Mouse (Mus musculus) urinary bladder, adult 18-20 months (tissue): ENCODE data around the gene Rps16.
A peak's percentile ranks its signal among the peaks of the same experiment; 100 is the strongest.

ENCODE experiments used
- DNase-seq, 2 experiments: peaks; one replicate each; pipeline ENCODE4 v3.0.0; 2022; ENCODE audit warnings: low spot score in 2 of 2, mixed read lengths in 2 of 2

Gene Rps16

GRCm38 (mm10) chr7:28373131-28373581 is 22.7 kb downstream of the Rps16 start:
- DNase-seq = peak; percentile 55 to 59

- no peak for DNase-seq
Observed at GRCm38 (mm10) chr7:28373891-28374495, 23.5 kb downstream of the Rps16 start.

- no peak for DNase-seq
Observed at GRCm38 (mm10) chr7:28374647-28375046, 24.2 kb downstream of the Rps16 start.

- peak; percentile 81 to 90 for DNase-seq
Observed at GRCm38 (mm10) chr7:28375176-28375921, 24.9 kb downstream of the Rps16 start.

GRCm38 (mm10) chr7:28376011-28376771 is 25.7 kb downstream of the Rps16 start:
- peak; percentile 73 to 86 for DNase-seq

GRCm38 (mm10) chr7:28377190-28378065 is 27.0 kb downstream of the Rps16 start:
- DNase-seq = peak in 1 of 2 experiments; percentile 37

GRCm38 (mm10) chr7:28378066-28378690 is 27.7 kb downstream of the Rps16 start:
- DNase-seq = peak; percentile 86

- DNase-seq = peak; percentile 94 to 97
Observed at GRCm38 (mm10) chr7:28378769-28379651, 28.6 kb downstream of the Rps16 start.

GRCm38 (mm10) chr7:28380237-28381016 is 30.0 kb downstream of the Rps16 start, which contains the start of gene Zfp36:
Zfp36 (minus strand) TSS chr7:28380253.
- DNase-seq = no peak

GRCm38 (mm10) chr7:28381017-28381790 is 30.8 kb downstream of the Rps16 start:
- peak; percentile 75 to 89 for DNase-seq

GRCm38 (mm10) chr7:28381938-28382337 is 31.5 kb downstream of the Rps16 start:
- DNase-seq = peak; percentile 68 to 85

- DNase-seq = peak in 1 of 2 experiments; percentile 27
Observed at GRCm38 (mm10) chr7:28382347-28382951, 32.0 kb downstream of the Rps16 start.

- DNase-seq = peak; percentile 40 to 71
Observed at GRCm38 (mm10) chr7:28382981-28383396, 32.5 kb downstream of the Rps16 start.

- no peak for DNase-seq
Observed at GRCm38 (mm10) chr7:28383606-28384005, 33.2 kb downstream of the Rps16 start.

GRCm38 (mm10) chr7:28384162-28384561 is 33.7 kb downstream of the Rps16 start:
- no peak for DNase-seq

- no peak for DNase-seq
Observed at GRCm38 (mm10) chr7:28385196-28385595, 34.7 kb downstream of the Rps16 start.

GRCm38 (mm10) chr7:28386007-28386406 is 35.6 kb downstream of the Rps16 start:
- no peak for DNase-seq

- peak; percentile 68 to 69 for DNase-seq
Observed at GRCm38 (mm10) chr7:28386462-28386861, 36.0 kb downstream of the Rps16 start.
